ENCODE assay signal across 27 mouse cellular contexts in genomic region chr7:16468115-16468514, GRCm38 (mm10). TPM values are rescaled to one million over a fixed set of nuclear protein-coding genes. Genes with fewer than 3 reads are reported as not detected.
DNase-seq lines count a peak whose midpoint lies in the region; ATAC-seq and TF ChIP-seq lines count a peak whose summit lies in the region.
"Had no signal": no experiment of that assay in that cellular context is flagged by ENCODE, and none has a peak within 500 bp of the region (broad histone marks: within the 10 kb centered on the region; RNA-seq: fewer than 3 reads in every experiment).

No protein-coding gene starts in this region.

- no peak overlapping the region for H3K4me2 ChIP-seq in forebrain, embryonic 12.5 days
- H3K4me2 ChIP-seq in midbrain, postnatal 0 days (ENCODE audit: low read depth, low read length, poor library complexity, severe bottlenecking): no peak overlapping the region
- no peak overlapping the region for H3K4me2 ChIP-seq in midbrain, embryonic 13.5 days (replicated peaks)
- H3K4me2 ChIP-seq in forebrain, embryonic 15.5 days (replicated peaks): no peak overlapping the region; the same call in 1 of the 2 replicates
- H3K4me2 ChIP-seq: heart, embryonic 11.5 days; hindbrain, embryonic 12.5 days; hindbrain, embryonic 15.5 days had no signal

- intact Hi-C loops in left cerebral cortex, postnatal 36 days (cut with DNase I): no loop called here

- ATAC-seq in forebrain, embryonic 12.5 days (ENCODE audit: low FRiP score): peak; percentile 49; the same call in 1 of the 2 replicates
- ATAC-seq in midbrain, postnatal 0 days (ENCODE audit: low FRiP score): no peak
- ATAC-seq in midbrain, embryonic 13.5 days: no peak
- ATAC-seq in forebrain, embryonic 15.5 days (replicated peaks): peak; percentile 27; the same call in 1 of the 2 replicates
- ATAC-seq: intestine, postnatal 0 days; Patski had no signal

- no peak overlapping the region for H3K9ac ChIP-seq in forebrain, embryonic 12.5 days
- H3K9ac ChIP-seq in midbrain, postnatal 0 days (replicated peaks; ENCODE audit: low read length, poor library complexity, severe bottlenecking): 0 out of 2 replicates have a peak overlapping the region, but pooled peaks have one; percentile 13
- no peak overlapping the region for H3K9ac ChIP-seq in midbrain, embryonic 13.5 days (replicated peaks)
- H3K9ac ChIP-seq in forebrain, embryonic 15.5 days (replicated peaks): 0 out of 2 replicates have a peak overlapping the region, but pooled peaks have one; percentile 3
- H3K9ac ChIP-seq: hindbrain, embryonic 12.5 days; hindbrain, embryonic 15.5 days had no signal

- TF ChIP-seq CTCF in midbrain, postnatal 0 days (IDR thresholded peaks at IDR 0.05): no peak

- no peak overlapping the region for H3K4me3 ChIP-seq in forebrain, embryonic 12.5 days (replicated peaks)
- no peak overlapping the region for H3K4me3 ChIP-seq in forebrain, embryonic 10.5 days
- H3K4me3 ChIP-seq in midbrain, postnatal 0 days (ENCODE audit: low read depth, low read length): no peak overlapping the region
- H3K4me3 ChIP-seq in midbrain, embryonic 13.5 days (replicated peaks): no peak overlapping the region
- H3K4me3 ChIP-seq in forebrain, embryonic 15.5 days: no peak overlapping the region
- H3K4me3 ChIP-seq: hindbrain, embryonic 12.5 days; hindbrain, embryonic 15.5 days had no signal

- H3K36me3 ChIP-seq in forebrain, embryonic 12.5 days (replicated peaks): no peaks in the 10 kb centered on the region
- no peaks in the 10 kb centered on the region for H3K36me3 ChIP-seq in forebrain, embryonic 10.5 days (replicated peaks)
- H3K36me3 ChIP-seq in midbrain, postnatal 0 days (ENCODE audit: insufficient read depth, low read length): no peaks in the 10 kb centered on the region
- no peaks in the 10 kb centered on the region for H3K36me3 ChIP-seq in midbrain, embryonic 13.5 days
- H3K36me3 ChIP-seq in forebrain, embryonic 15.5 days: no peaks in the 10 kb centered on the region
- H3K36me3 ChIP-seq: G1E; hindbrain, embryonic 12.5 days; hindbrain, embryonic 15.5 days had no signal

- no peaks in the 10 kb centered on the region for H3K9me3 ChIP-seq in forebrain, embryonic 12.5 days
- H3K9me3 ChIP-seq in forebrain, embryonic 10.5 days: peaks cover 2% of the 10 kb centered on the region; the same call in 1 of the 2 replicates
- H3K9me3 ChIP-seq in midbrain, postnatal 0 days (ENCODE audit: low read length): no peaks in the 10 kb centered on the region
- H3K9me3 ChIP-seq in midbrain, embryonic 13.5 days: no peaks in the 10 kb centered on the region
- H3K9me3 ChIP-seq in forebrain, embryonic 15.5 days: no peaks in the 10 kb centered on the region
- H3K9me3 ChIP-seq: G1E; hindbrain, embryonic 12.5 days; hindbrain, embryonic 15.5 days had no signal

- 7% methylated on average over 5 of the region's 5 CpGs for WGBS in forebrain, embryonic 12.5 days
- WGBS in forebrain, embryonic 10.5 days: 14% methylated on average over 5 of the region's 5 CpGs
- WGBS in midbrain, postnatal 0 days: 20% methylated on average over 5 of the region's 5 CpGs
- WGBS in midbrain, embryonic 13.5 days: 15% methylated on average over 5 of the region's 5 CpGs
- WGBS in forebrain, embryonic 15.5 days: 3% methylated on average over 5 of the region's 5 CpGs

- no peak for DNase-seq in forebrain, embryonic 10.5 days (ENCODE audit: extremely low spot score, low spot score)
- no peak for DNase-seq in midbrain, postnatal 0 days (ENCODE audit: low spot score)
- DNase-seq in adipocyte (ENCODE audit: low spot score): no peak
- DNase-seq in thymus, postnatal 4 days: no peak
- DNase-seq in left cerebral cortex, postnatal 36 days (ENCODE audit: low spot score in 2 of 2): no peak
- DNase-seq: adrenal gland, adult 2 months; adrenal gland, postnatal 14 days; cerebellum, adult 11-12 months; cerebellum, adult 8-10 months; cerebellum, postnatal 10 days; cerebellum, postnatal 36 days; embryo, embryonic 11 days; gastrocnemius, postnatal 10 days; heart, adult 11 months had no signal

- peaks cover 76% of the 10 kb centered on the region for H3K27me3 ChIP-seq in forebrain, embryonic 12.5 days
- peaks cover 82% of the 10 kb centered on the region for H3K27me3 ChIP-seq in forebrain, embryonic 10.5 days (ENCODE audit: poor library complexity, severe bottlenecking)
- H3K27me3 ChIP-seq in midbrain, postnatal 0 days (ENCODE audit: insufficient read depth, low read length): peaks cover 13% of the 10 kb centered on the region
- H3K27me3 ChIP-seq in midbrain, embryonic 13.5 days: peaks cover 56% of the 10 kb centered on the region
- H3K27me3 ChIP-seq in forebrain, embryonic 15.5 days: peaks cover 32% of the 10 kb centered on the region
- H3K27me3 ChIP-seq: Patski had no signal

- 0 out of 2 replicates have a peak overlapping the region, but pooled peaks have one; percentile 4 for H3K27ac ChIP-seq in forebrain, embryonic 12.5 days
- no peak overlapping the region for H3K27ac ChIP-seq in forebrain, embryonic 10.5 days
- no peak overlapping the region for H3K27ac ChIP-seq in midbrain, postnatal 0 days (ENCODE audit: low read depth, low read length)
- no peak overlapping the region for H3K27ac ChIP-seq in midbrain, embryonic 13.5 days
- peak overlapping the region; percentile 59; the same call in 1 of the 2 replicates for H3K27ac ChIP-seq in forebrain, embryonic 15.5 days (replicated peaks)
- H3K27ac ChIP-seq: hindbrain, embryonic 12.5 days; hindbrain, embryonic 15.5 days had no signal

- peaks cover 15% of the 10 kb centered on the region for H3K4me1 ChIP-seq in forebrain, embryonic 12.5 days
- H3K4me1 ChIP-seq in forebrain, embryonic 10.5 days: peaks cover 21% of the 10 kb centered on the region
- no peaks in the 10 kb centered on the region for H3K4me1 ChIP-seq in midbrain, postnatal 0 days (ENCODE audit: insufficient read depth, low read length)
- H3K4me1 ChIP-seq in midbrain, embryonic 13.5 days (replicated peaks): peaks cover 10% of the 10 kb centered on the region
- peaks cover 21% of the 10 kb centered on the region for H3K4me1 ChIP-seq in forebrain, embryonic 15.5 days

RNA-seq across cellular contexts. Expression of gene Npas1, which starts 9.4 kb away (rescaled TPM):
- 1.8 and 2.0 TPM in 2 replicates for polyA plus RNA-seq in forebrain, embryonic 12.5 days (2016; fragmentation: Nextera tagmentation; extraction: Ambion mirVana)
- polyA plus RNA-seq in forebrain, embryonic 10.5 days (2016; fragmentation: Nextera tagmentation; extraction: Ambion mirVana): 0.71 and 1.2 TPM in 2 replicates
- 9.4 and 11.1 TPM in 2 replicates for total RNA-seq in midbrain, postnatal 0 days (2014; rRNA removed)
- polyA plus RNA-seq in midbrain, postnatal 0 days (2015; fragmentation: Nextera tagmentation; extraction: Ambion mirVana): 9.5 and 12.3 TPM in 2 replicates
- 2.3 and 3.3 TPM in 2 replicates for polyA plus RNA-seq in midbrain, embryonic 13.5 days (2015; fragmentation: Nextera tagmentation; extraction: Ambion mirVana)
- 5.1 and 6.7 TPM in 2 replicates for polyA plus RNA-seq in forebrain, embryonic 15.5 days (2015; fragmentation: Nextera tagmentation; extraction: Ambion mirVana)
- total RNA-seq in left cerebral cortex, postnatal 36 days (2021): 1 to 10 TPM; 9.9 to 10.0 TPM
- total RNA-seq: adrenal gland, adult 2 months; adrenal gland, postnatal 14 days; gastrocnemius, postnatal 10 days; gastrocnemius, postnatal 4 days; heart, adult 8-10 months; heart, postnatal 25 days; hematopoietic stem cell, adult 5-6 weeks had no signal
- polyA plus RNA-seq: adrenal gland, adult 2 months; G1E; heart, embryonic 11.5 days had no signal

RNA-seq across cellular contexts. Expression of gene Tmem160, which starts 15.5 kb away (rescaled TPM):
- 42.4 and 53.1 TPM in 2 replicates for polyA plus RNA-seq in forebrain, embryonic 12.5 days (2016; fragmentation: Nextera tagmentation; extraction: Ambion mirVana)
- polyA plus RNA-seq in forebrain, embryonic 10.5 days (2016; fragmentation: Nextera tagmentation; extraction: Ambion mirVana): 64.4 and 68.5 TPM in 2 replicates
- total RNA-seq in midbrain, postnatal 0 days (2014; rRNA removed): 43.1 and 55.6 TPM in 2 replicates
- 105 and 108 TPM in 2 replicates for polyA plus RNA-seq in midbrain, postnatal 0 days (2015; fragmentation: Nextera tagmentation; extraction: Ambion mirVana)
- polyA plus RNA-seq in midbrain, embryonic 13.5 days (2015; fragmentation: Nextera tagmentation; extraction: Ambion mirVana): 48.1 and 59.4 TPM in 2 replicates
- polyA plus RNA-seq in forebrain, embryonic 15.5 days (2015; fragmentation: Nextera tagmentation; extraction: Ambion mirVana): 63.5 and 70.2 TPM in 2 replicates
- total RNA-seq in left cerebral cortex, postnatal 36 days (2021): 10 to 100 TPM; 62.3 to 85.7 TPM

Comparison
In these comparisons a context has a peak if more than half of its experiments do, and no peak if none do; other contexts are left out.
1. H3K27ac ChIP-seq: peak in forebrain, embryonic 12.5 days (single experiment) and forebrain, embryonic 15.5 days (single experiment); none in forebrain, embryonic 10.5 days (single experiment), midbrain, postnatal 0 days (single experiment) and midbrain, embryonic 13.5 days (single experiment).
2. H3K9ac ChIP-seq: peak in midbrain, postnatal 0 days (single experiment) and forebrain, embryonic 15.5 days (single experiment); none in forebrain, embryonic 12.5 days (single experiment) and midbrain, embryonic 13.5 days (single experiment).
3. ATAC-seq: peak in forebrain, embryonic 12.5 days (single experiment) and forebrain, embryonic 15.5 days (single experiment); none in midbrain, postnatal 0 days (single experiment) and midbrain, embryonic 13.5 days (single experiment).